ENCODE assay signal across 10 mouse cellular contexts in the genomic region with DNA sequence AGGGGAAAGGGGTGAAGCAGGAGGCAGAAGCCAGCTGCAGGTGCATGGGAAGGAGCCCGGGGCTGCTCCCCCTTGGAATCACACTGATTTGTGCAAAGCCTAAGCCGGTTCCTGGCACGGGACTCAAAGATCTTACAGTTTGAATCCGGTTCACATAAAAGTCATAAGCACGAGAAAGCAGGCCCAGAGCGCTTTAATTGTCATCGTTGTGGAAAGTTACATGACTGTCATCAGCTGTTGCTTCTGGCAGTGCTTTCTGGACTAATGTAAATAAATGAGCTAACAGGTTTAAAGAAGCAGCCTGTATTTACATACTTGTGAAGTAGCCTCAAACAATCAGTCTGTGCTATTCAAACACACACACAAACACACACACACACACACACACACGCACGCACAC. TPM values are rescaled to one million over a fixed set of nuclear protein-coding genes. Genes with fewer than 3 reads are reported as not detected.
A peak's percentile ranks its signal among the peaks of the same experiment; 100 is the strongest.
DNase-seq lines count a peak whose midpoint lies in the region; ATAC-seq and TF ChIP-seq lines count a peak whose summit lies in the region.
"Had no signal": no experiment of that assay in that cellular context is flagged by ENCODE, and none has a peak within 500 bp of the region (broad histone marks: within the 10 kb centered on the region; RNA-seq: fewer than 3 reads in every experiment).

No protein-coding gene starts in this region.

- TF ChIP-seq CTCF in stomach, postnatal 0 days (IDR thresholded peaks at IDR 0.05; ENCODE audit: low read depth), result no peak

- no peak overlapping the region for H3K4me2 ChIP-seq in midbrain, embryonic 14.5 days (ENCODE audit: low read length)
- H3K4me2 ChIP-seq in midbrain, embryonic 13.5 days (replicated peaks), result no peak overlapping the region
- no peak overlapping the region for H3K4me2 ChIP-seq in limb, embryonic 15.5 days
- H3K4me2 ChIP-seq in stomach, postnatal 0 days (replicated peaks; ENCODE audit: low read depth), result no peak overlapping the region

- no peaks in the 10 kb centered on the region for H3K36me3 ChIP-seq in midbrain, embryonic 14.5 days (ENCODE audit: control insufficient read depth, insufficient read depth, low read length)
- no peaks in the 10 kb centered on the region for H3K36me3 ChIP-seq in midbrain, embryonic 13.5 days
- no peaks in the 10 kb centered on the region for H3K36me3 ChIP-seq in limb, embryonic 15.5 days
- H3K36me3 ChIP-seq in stomach, postnatal 0 days (ENCODE audit: control insufficient read depth, insufficient read depth, low read length), result no peaks in the 10 kb centered on the region

- intact Hi-C loops in heart, postnatal 14 days (cut with DNase I), result no loop called here

- DNase-seq in midbrain, embryonic 14.5 days, result peak; percentile 9
- DNase-seq in heart, postnatal 14 days, result peak; percentile 23 to 47
- DNase-seq in stomach, postnatal 0 days (ENCODE audit: low spot score), result peak; percentile 53
- no peak for DNase-seq in cerebellum, adult 9-10 months
- DNase-seq in right cerebral cortex, postnatal 14 days, result no peak
- no peak for DNase-seq in left cerebral cortex, adult 9 months (ENCODE audit: low spot score in 2 of 2)
- DNase-seq: thymus, adult 2 months had no signal

- no peak overlapping the region for H3K27ac ChIP-seq in midbrain, embryonic 14.5 days (replicated peaks; ENCODE audit: low read depth, low read length)
- H3K27ac ChIP-seq in midbrain, embryonic 13.5 days, result no peak overlapping the region
- peak overlapping the region; percentile 18; the same call in 1 of the 2 replicates for H3K27ac ChIP-seq in limb, embryonic 15.5 days
- peak overlapping the region; percentile 78 for H3K27ac ChIP-seq in stomach, postnatal 0 days (replicated peaks)
- H3K27ac ChIP-seq: liver, embryonic 14.5 days had no signal

- no peak for ATAC-seq in midbrain, embryonic 14.5 days (ENCODE audit: low FRiP score, low TSS enrichment)
- no peak for ATAC-seq in midbrain, embryonic 13.5 days
- ATAC-seq in limb, embryonic 15.5 days (ENCODE audit: insufficient number of reproducible peaks, low FRiP score, low TSS enrichment, low read depth), result no peak
- ATAC-seq in stomach, postnatal 0 days (ENCODE audit: low FRiP score, low TSS enrichment), result peak; percentile 87

- no peaks in the 10 kb centered on the region for H3K4me1 ChIP-seq in midbrain, embryonic 14.5 days (ENCODE audit: control insufficient read depth, insufficient read depth, low read length)
- H3K4me1 ChIP-seq in midbrain, embryonic 13.5 days (replicated peaks), result peaks cover 2% of the 10 kb centered on the region; the same call in 1 of the 2 replicates
- H3K4me1 ChIP-seq in limb, embryonic 15.5 days, result no peaks in the 10 kb centered on the region
- H3K4me1 ChIP-seq in stomach, postnatal 0 days (replicated peaks; ENCODE audit: control insufficient read depth, insufficient read depth), result peaks cover 6% of the 10 kb centered on the region; the same call in 1 of the 2 replicates

- no peak overlapping the region for H3K9ac ChIP-seq in midbrain, embryonic 14.5 days (replicated peaks; ENCODE audit: low read length)
- H3K9ac ChIP-seq in midbrain, embryonic 13.5 days (replicated peaks), result no peak overlapping the region
- H3K9ac ChIP-seq in limb, embryonic 15.5 days, result no peak overlapping the region
- H3K9ac ChIP-seq in stomach, postnatal 0 days (ENCODE audit: low read length), result no peak overlapping the region
- H3K9ac ChIP-seq: liver, embryonic 14.5 days had no signal

- H3K4me3 ChIP-seq in midbrain, embryonic 14.5 days (replicated peaks; ENCODE audit: low read depth, low read length), result no peak overlapping the region
- no peak overlapping the region for H3K4me3 ChIP-seq in midbrain, embryonic 13.5 days (replicated peaks)
- no peak overlapping the region for H3K4me3 ChIP-seq in limb, embryonic 15.5 days
- H3K4me3 ChIP-seq in stomach, postnatal 0 days (ENCODE audit: low read depth, low read length), result no peak overlapping the region

- H3K27me3 ChIP-seq in midbrain, embryonic 14.5 days (ENCODE audit: control insufficient read depth, insufficient read depth, low read length), result no peaks in the 10 kb centered on the region
- no peaks in the 10 kb centered on the region for H3K27me3 ChIP-seq in midbrain, embryonic 13.5 days
- H3K27me3 ChIP-seq in limb, embryonic 15.5 days, result no peaks in the 10 kb centered on the region
- H3K27me3 ChIP-seq in stomach, postnatal 0 days (ENCODE audit: control insufficient read depth, insufficient read depth, low read length), result no peaks in the 10 kb centered on the region

- WGBS in midbrain, embryonic 14.5 days, result 66% methylated on average over 9 of the region's 9 CpGs
- 78% methylated on average over 9 of the region's 9 CpGs for WGBS in midbrain, embryonic 13.5 days
- WGBS in limb, embryonic 15.5 days, result 52% methylated on average over 9 of the region's 9 CpGs
- 18% methylated on average over 9 of the region's 9 CpGs for WGBS in stomach, postnatal 0 days

- no peaks in the 10 kb centered on the region for H3K9me3 ChIP-seq in midbrain, embryonic 14.5 days (ENCODE audit: control insufficient read depth, low read length)
- H3K9me3 ChIP-seq in midbrain, embryonic 13.5 days, result no peaks in the 10 kb centered on the region
- H3K9me3 ChIP-seq in limb, embryonic 15.5 days, result no peaks in the 10 kb centered on the region
- no peaks in the 10 kb centered on the region for H3K9me3 ChIP-seq in stomach, postnatal 0 days (ENCODE audit: control insufficient read depth, low read length)

- TF ChIP-seq EP300 in stomach, postnatal 0 days (optimal IDR thresholded peaks at IDR 0.05), result peak; percentile 40

RNA-seq across cellular contexts. Expression of a gene that starts 26.3 kb away (rescaled TPM):
- 0.77 and 1.4 TPM in 2 replicates for polyA plus RNA-seq in midbrain, embryonic 14.5 days (2014; fragmentation: Nextera tagmentation; extraction: Ambion mirVana)
- 0.94 and 1.6 TPM in 2 replicates for polyA plus RNA-seq in midbrain, embryonic 13.5 days (2015; fragmentation: Nextera tagmentation; extraction: Ambion mirVana)
- under 1 TPM; 0.68 to 0.74 TPM for total RNA-seq in heart, postnatal 14 days (2021)
- polyA plus RNA-seq in limb, embryonic 15.5 days (2015; fragmentation: Nextera tagmentation; extraction: Ambion mirVana), result 1.2 and 1.6 TPM in 2 replicates
- polyA plus RNA-seq in stomach, postnatal 0 days (2015; fragmentation: Nextera tagmentation; extraction: Ambion mirVana), result 1.6 and 2.6 TPM in 2 replicates

RNA-seq across cellular contexts. Expression of a gene that starts 47.3 kb away (rescaled TPM):
- 4.0 and 4.5 TPM in 2 replicates for polyA plus RNA-seq in midbrain, embryonic 14.5 days (2014; fragmentation: Nextera tagmentation; extraction: Ambion mirVana)
- 5.7 and 6.1 TPM in 2 replicates for polyA plus RNA-seq in midbrain, embryonic 13.5 days (2015; fragmentation: Nextera tagmentation; extraction: Ambion mirVana)
- 1 to 10 TPM; 6.9 to 7.2 TPM for total RNA-seq in heart, postnatal 14 days (2021)
- polyA plus RNA-seq in limb, embryonic 15.5 days (2015; fragmentation: Nextera tagmentation; extraction: Ambion mirVana), result 17.2 and 20.4 TPM in 2 replicates
- 4.2 and 6.5 TPM in 2 replicates for polyA plus RNA-seq in stomach, postnatal 0 days (2015; fragmentation: Nextera tagmentation; extraction: Ambion mirVana)

Comparison
In these comparisons a context has a peak if more than half of its experiments do, and no peak if none do; other contexts are left out.
1. DNase-seq: peak in midbrain, embryonic 14.5 days (single experiment), heart, postnatal 14 days (2 of 2) and stomach, postnatal 0 days (single experiment); none in cerebellum, adult 9-10 months (single experiment), right cerebral cortex, postnatal 14 days (single experiment) and left cerebral cortex, adult 9 months (0 of 2).
2. H3K27ac ChIP-seq: peak in limb, embryonic 15.5 days (single experiment) and stomach, postnatal 0 days (single experiment); none in midbrain, embryonic 14.5 days (single experiment) and midbrain, embryonic 13.5 days (single experiment).